Mouse (Mus musculus) ovary, postnatal 10 days (tissue): Measurements from ENCODE around the gene Olfr484.
"Not testable (repeated sequence)": the region's sequence is repeated elsewhere in the genome, so short reads cannot be mapped to it uniquely, and the experiment has no call there.

ENCODE experiments used
- DNase-seq: peaks from one replicate; pipeline ENCODE4 v3.0.0; 2022; ENCODE audit warnings: low spot score

Olfr484 gene

GRCm38 (mm10) chr7:108127349-108127748 is at the start of gene Olfr484:
TSS of gene Olfr484 (minus strand) at chr7:108127449.
- DNase-seq: no peak

GRCm38 (mm10) chr7:108172642-108173041 is 45.4 kb upstream of the Olfr484 start, which contains the start of gene Olfr486:
TSS of gene Olfr486 (minus strand) at chr7:108172742.
- DNase-seq: not testable (repeated sequence)

GRCm38 (mm10) chr7:108159771-108160170 is 32.5 kb upstream of the Olfr484 start, which contains the start of gene Olfr485:
TSS of gene Olfr485 (minus strand) at chr7:108159871.
- no peak for DNase-seq

- no peak for DNase-seq
Observed at GRCm38 (mm10) chr7:108121416-108121815, 5.8 kb downstream of the Olfr484 start.

GRCm38 (mm10) chr7:108120681-108121080 is 6.6 kb downstream of the Olfr484 start:
- no peak for DNase-seq

GRCm38 (mm10) chr7:108100549-108100948 is 26.7 kb downstream of the Olfr484 start, which contains the start of gene Olfr483:
TSS of gene Olfr483 (plus strand) at chr7:108100849.
- DNase-seq: no peak

- DNase-seq: no peak
Observed at GRCm38 (mm10) chr7:108097486-108097885, 29.8 kb downstream of the Olfr484 start, which contains the start of gene Olfr482. TSS of gene Olfr482 (minus strand) at chr7:108097586.

GRCm38 (mm10) chr7:108079555-108079954 is 47.7 kb downstream of the Olfr484 start, which contains the start of gene Olfr481:
TSS of gene Olfr481 (plus strand) at chr7:108079855.
- DNase-seq: no peak
